Mouse (Mus musculus) small intestine, adult 2 months (tissue): ENCODE measurements at regions not wholly inside any gene's neighbourhood (a gene's known extent, or its start where the extent isn't known, plus 50 kb on each side); places are given as distances from the start of the nearest gene placed in this dataset.

Experiments
- H3K27ac ChIP-seq: fragments of 200-500 bp; 2 replicates; pipeline ENCODE4 v1.5.1; 2012; ENCODE audit warnings: low read depth, low read length, control low read depth, inconsistent platforms; ENCODE audit not compliant: insufficient read depth
- H3K27me3 ChIP-seq: fragments of 200-500 bp; 2 replicates; pipeline ENCODE4 v1.6.1; 2012; ENCODE audit warnings: mild to moderate bottlenecking, moderate library complexity, low read length, inconsistent platforms; ENCODE audit not compliant: control insufficient read depth, insufficient read depth
- H3K36me3 ChIP-seq: fragments of 200-500 bp; 2 replicates; pipeline ENCODE4 v1.6.1; 2012; ENCODE audit warnings: mild to moderate bottlenecking, low read length, control low read depth, inconsistent platforms; ENCODE audit not compliant: control insufficient read depth, insufficient read depth
- H3K4me1 ChIP-seq: fragments of 200-500 bp; 2 replicates; pipeline ENCODE4 v1.6.1; 2012; ENCODE audit warnings: low read length, inconsistent platforms, mixed read lengths; ENCODE audit not compliant: control insufficient read depth, insufficient read depth, insufficient read length
- H3K4me3 ChIP-seq: fragments of 200-500 bp; 2 replicates; pipeline ENCODE4 v1.5.1; 2012; ENCODE audit warnings: low read depth, mild to moderate bottlenecking, control low read depth, inconsistent platforms, low read length, moderate library complexity
- CTCF ChIP-seq: fragments of 200-500 bp; IDR thresholded peaks from 2 replicates; pipeline ENCODE4 v1.5.1; 2012; ENCODE audit warnings: low read depth, mild to moderate bottlenecking, control low read depth, inconsistent platforms, low read length, moderate library complexity, mixed read lengths; ENCODE audit not compliant: insufficient replicate concordance, insufficient read length; ENCODE audit errors: extremely low read depth
- POLR2A ChIP-seq: fragments of 200-500 bp; IDR thresholded peaks from 2 replicates; pipeline ENCODE4 v1.6.1; 2012; ENCODE audit warnings: low read depth, mild to moderate bottlenecking, control low read depth, inconsistent platforms, low read length, moderate library complexity
- WGBS: fragments of 180-500 bp; shearing (Covaris S2); methylation state at CpG from one replicate; pipeline ENCODE4 v1.1.7; 2018; 5-methylcytosine and 5-hydroxymethylcytosine counted together

- no peak for TF ChIP-seq CTCF
- TF ChIP-seq POLR2A, result no peak
- Histone ChIP-seq H3K36me3 (no peaks in the 10 kb centered on the region), H3K4me1 (no peaks in the 10 kb centered on the region), H3K27ac (no peak overlapping the region), H3K27me3 (no peaks in the 10 kb centered on the region), H3K4me3 (no peak overlapping the region)
- WGBS, result 70% methylated on average over 1 of the region's 1 CpGs
Observed at GRCm38 (mm10) chr13:5757963-5758362, 103.3 kb upstream of the Klf6 start.

- Histone ChIP-seq H3K27me3 (no peaks in the 10 kb centered on the region), H3K4me1 (no peaks in the 10 kb centered on the region; the same call in 1 of the 2 replicates), H3K27ac (no peak overlapping the region), H3K4me3 (no peak overlapping the region), H3K36me3 (no peaks in the 10 kb centered on the region)
- TF ChIP-seq POLR2A, result no peak
- no peak for TF ChIP-seq CTCF
Observed at GRCm38 (mm10) chr13:5760030-5760429, 101.3 kb upstream of the Klf6 start.

- Histone ChIP-seq H3K27ac (no peak overlapping the region), H3K4me1 (peaks cover 8% of the 10 kb centered on the region; the same call in 1 of the 2 replicates), H3K27me3 (no peaks in the 10 kb centered on the region), H3K4me3 (no peak overlapping the region), H3K36me3 (no peaks in the 10 kb centered on the region)
- WGBS, result 44% methylated on average over 6 of the region's 6 CpGs
- TF ChIP-seq CTCF (no peak), POLR2A (no peak)
Observed at GRCm38 (mm10) chr13:5766394-5766793, 94.9 kb upstream of the Klf6 start.

- no peak overlapping the region for H3K27ac ChIP-seq
- peaks cover 8% of the 10 kb centered on the region; the same call in 1 of the 2 replicates for H3K4me1 ChIP-seq
- H3K4me3 ChIP-seq, result no peak overlapping the region
- TF ChIP-seq POLR2A, result no peak
- no peak for TF ChIP-seq CTCF
- no peaks in the 10 kb centered on the region for H3K36me3 ChIP-seq
- 98% methylated on average over 1 of the region's 1 CpGs for WGBS
- no peaks in the 10 kb centered on the region for H3K27me3 ChIP-seq
Observed at GRCm38 (mm10) chr13:5767202-5767601, 94.1 kb upstream of the Klf6 start.

GRCm38 (mm10) chr13:5768699-5769098 is 92.6 kb upstream of the Klf6 start:
- no peak overlapping the region for H3K27ac ChIP-seq
- H3K4me3 ChIP-seq, result no peak overlapping the region
- H3K27me3 ChIP-seq, result no peaks in the 10 kb centered on the region
- TF ChIP-seq POLR2A (no peak), CTCF (no peak)
- 94% methylated on average over 2 of the region's 2 CpGs for WGBS
- H3K36me3 ChIP-seq, result no peaks in the 10 kb centered on the region
- peaks cover 8% of the 10 kb centered on the region; the same call in 1 of the 2 replicates for H3K4me1 ChIP-seq

- H3K27ac ChIP-seq, result no peak overlapping the region
- TF ChIP-seq POLR2A (no peak), CTCF (no peak)
Observed at GRCm38 (mm10) chr13:5769283-5770260, 91.7 kb upstream of the Klf6 start.

GRCm38 (mm10) chr13:5773811-5774210 is 87.5 kb upstream of the Klf6 start:
- no peaks in the 10 kb centered on the region for H3K36me3 ChIP-seq
- H3K27me3 ChIP-seq, result no peaks in the 10 kb centered on the region
- WGBS, result 82% methylated on average over 3 of the region's 3 CpGs
- no peak overlapping the region for H3K4me3 ChIP-seq
- H3K4me1 ChIP-seq, result peaks cover 8% of the 10 kb centered on the region; the same call in 1 of the 2 replicates
- TF ChIP-seq CTCF (no peak), POLR2A (no peak)
- no peak overlapping the region for H3K27ac ChIP-seq

More at GRCm38 (mm10) chr13:5769283-5770260, 91.7 kb upstream of the Klf6 start:
- Histone ChIP-seq H3K27me3 (no peaks in the 10 kb centered on the region), H3K36me3 (no peaks in the 10 kb centered on the region), H3K4me1 (peaks cover 8% of the 10 kb centered on the region; the same call in 1 of the 2 replicates), H3K4me3 (no peak overlapping the region)
- WGBS, result 45% methylated on average over 7 of the region's 7 CpGs
